Mouse (Mus musculus) lung, adult 2 months (tissue): Measurements from ENCODE around the gene Hip1r.

Experiments used
- CTCF ChIP-seq: fragments of 200-500 bp; IDR thresholded peaks from 2 replicates; pipeline ENCODE4 v1.5.1; 2011; ENCODE audit warnings: mild to moderate bottlenecking, low read length, control low read depth; ENCODE audit not compliant: insufficient read depth
- POLR2A ChIP-seq: fragments of 200-500 bp; IDR thresholded peaks from 2 replicates; pipeline ENCODE4 v1.6.1; 2011; ENCODE audit warnings: low read depth, mild to moderate bottlenecking, control low read depth, low read length, borderline replicate concordance; ENCODE audit errors: extremely low read depth

- TF ChIP-seq CTCF (no peak), POLR2A (no peak)
These were observed 72.1 kb downstream of the Hip1r start for GRCm38 (mm10) chr5:124045453-124046010.
